Mouse (Mus musculus) adrenal gland, postnatal 4 days (tissue): ENCODE data around the gene Junb. TPM values are rescaled to one million over a fixed set of nuclear protein-coding genes. Genes with fewer than 3 reads are reported as not detected.

ENCODE experiments used
- DNase-seq, 2 experiments: peaks; one replicate each; pipeline ENCODE4 v3.0.0; 2021 to 2022; ENCODE audit warnings: low spot score in 2 of 2, mixed read lengths in 2 of 2
- total RNA-seq, 2 experiments: library from RNA; stranded (reverse); gene quantifications; 2 replicates each; pipeline ENCODE4 v1.2.3; 2021

Junb gene
- total RNA-seq, 2 experiments from 2014 or later: 26.1 to 28.9 TPM

GRCm38 (mm10) chr8:84974543-84975142, 3.9 kb downstream of the Junb start:
- DNase-seq: no peak

- DNase-seq: peak in 1 of 2 experiments; percentile 61
These were observed 4.5 kb downstream of the Junb start for GRCm38 (mm10) chr8:84973803-84974542.

GRCm38 (mm10) chr8:84973079-84973478, 5.4 kb downstream of the Junb start:
- no peak for DNase-seq

- DNase-seq: no peak
These were observed 7.6 kb downstream of the Junb start for GRCm38 (mm10) chr8:84970913-84971312.

GRCm38 (mm10) chr8:84970135-84970790, 8.3 kb downstream of the Junb start:
- DNase-seq: no peak

- DNase-seq: peak; percentile 61 to 70
These were observed 9.0 kb downstream of the Junb start, which contains the start of the genes Gm49661, Prdx2 and Rnaseh2a for GRCm38 (mm10) chr8:84969241-84970134. Gene Gm49661 (minus strand): TSS chr8:84969433. Gene Prdx2 (plus strand): TSS chr8:84969587. Gene Rnaseh2a (minus strand): TSS chr8:84969767.

- DNase-seq: no peak
These were observed 9.9 kb downstream of the Junb start for GRCm38 (mm10) chr8:84968650-84969049.

GRCm38 (mm10) chr8:84967532-84968304, 10.8 kb downstream of the Junb start:
- no peak for DNase-seq

GRCm38 (mm10) chr8:84966603-84967002, 11.9 kb downstream of the Junb start:
- no peak for DNase-seq

GRCm38 (mm10) chr8:84965731-84966291, 12.7 kb downstream of the Junb start:
- DNase-seq: peak; percentile 69 to 80

- no peak for DNase-seq
These were observed 14.6 kb downstream of the Junb start for GRCm38 (mm10) chr8:84963952-84964351.

- no peak for DNase-seq
These were observed 18.7 kb downstream of the Junb start for GRCm38 (mm10) chr8:84959811-84960210.

- DNase-seq: peak in 1 of 2 experiments; percentile 64
These were observed 21.8 kb downstream of the Junb start for GRCm38 (mm10) chr8:84956768-84957167.

GRCm38 (mm10) chr8:84952612-84953255, 25.8 kb downstream of the Junb start:
- DNase-seq: no peak

- DNase-seq: no peak
These were observed 28.8 kb downstream of the Junb start for GRCm38 (mm10) chr8:84949753-84950152.

GRCm38 (mm10) chr8:84947241-84947545, 31.3 kb downstream of the Junb start:
- no peak for DNase-seq

GRCm38 (mm10) chr8:84946528-84947240, 31.8 kb downstream of the Junb start, which contains the start of gene Rtbdn:
Gene Rtbdn (plus strand): TSS chr8:84946991.
- DNase-seq: no peak

- DNase-seq: no peak
These were observed 32.6 kb downstream of the Junb start for GRCm38 (mm10) chr8:84945633-84946527.
